Mouse (Mus musculus): ENCODE results near the gene Gm5129.

- TF ChIP-seq CTCF (IDR thresholded peaks at IDR 0.05; ENCODE audit: low read depth) (no peak), EP300 (IDR thresholded peaks at IDR 0.05; ENCODE audit: low read depth) (no peak)
Measured at GRCm38 (mm10) chr5:29688352-29688751, 47.4 kb downstream of the Gm5129 start.
